Mouse (Mus musculus): ENCODE data around the gene Adat1.

GRCm38 (mm10) chr8:112011816-112012242 lies 19.7 kb upstream of the Adat1 start:
- TF ChIP-seq CTCF (IDR thresholded peaks at IDR 0.05; ENCODE audit: low read depth, low read length) (no peak), POLR2A (IDR thresholded peaks at IDR 0.05; ENCODE audit: extremely low read depth, insufficient read depth, low read length) (no peak)
